Mouse (Mus musculus) adrenal gland (tissue): ENCODE results near the gene Clec16a.

Experiments
- intact Hi-C: fragments of 180-260 bp; cut with DNase I; formaldehyde crosslinking; loops from one replicate; pipeline ENCODE4 v1.15.1; 2025

Gene Clec16a

GRCm38 (mm10) chr16:10669936-10670335, 124.8 kb downstream of the Clec16a start:
- intact Hi-C loops, result loop anchor here (5.0 kb wide), 1 partner anchor 112 kb away; no protein-coding TSS in a partner anchor

GRCm38 (mm10) chr16:10672490-10672889, 127.4 kb downstream of the Clec16a start:
- intact Hi-C loops, result no loop called here

- intact Hi-C loops, result no loop called here
These were observed 128.9 kb downstream of the Clec16a start for GRCm38 (mm10) chr16:10674020-10674419.

DNA sequence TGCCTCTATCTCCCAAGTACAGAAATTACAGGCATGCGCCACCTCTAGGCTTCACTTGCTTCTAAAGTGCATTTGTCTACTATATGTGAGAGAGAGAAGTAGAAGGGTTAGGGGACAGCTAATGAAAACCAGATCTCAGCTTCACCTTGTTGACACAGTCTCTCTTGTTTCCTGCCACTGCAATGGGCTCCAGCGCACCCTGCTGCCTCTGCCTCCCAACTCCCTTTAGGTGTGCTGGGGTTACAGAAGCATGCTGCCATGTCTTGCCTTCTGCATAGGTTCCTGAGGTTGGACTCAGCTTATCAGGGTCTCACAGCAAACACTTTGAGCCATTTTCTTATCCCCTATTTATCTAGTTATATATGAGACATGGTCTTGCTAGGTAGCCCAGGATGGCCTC, 129.8 kb downstream of the Clec16a start:
- intact Hi-C loops, result no loop called here

- intact Hi-C loops, result no loop called here
These were observed 130.5 kb downstream of the Clec16a start for GRCm38 (mm10) chr16:10675612-10676011.

DNA sequence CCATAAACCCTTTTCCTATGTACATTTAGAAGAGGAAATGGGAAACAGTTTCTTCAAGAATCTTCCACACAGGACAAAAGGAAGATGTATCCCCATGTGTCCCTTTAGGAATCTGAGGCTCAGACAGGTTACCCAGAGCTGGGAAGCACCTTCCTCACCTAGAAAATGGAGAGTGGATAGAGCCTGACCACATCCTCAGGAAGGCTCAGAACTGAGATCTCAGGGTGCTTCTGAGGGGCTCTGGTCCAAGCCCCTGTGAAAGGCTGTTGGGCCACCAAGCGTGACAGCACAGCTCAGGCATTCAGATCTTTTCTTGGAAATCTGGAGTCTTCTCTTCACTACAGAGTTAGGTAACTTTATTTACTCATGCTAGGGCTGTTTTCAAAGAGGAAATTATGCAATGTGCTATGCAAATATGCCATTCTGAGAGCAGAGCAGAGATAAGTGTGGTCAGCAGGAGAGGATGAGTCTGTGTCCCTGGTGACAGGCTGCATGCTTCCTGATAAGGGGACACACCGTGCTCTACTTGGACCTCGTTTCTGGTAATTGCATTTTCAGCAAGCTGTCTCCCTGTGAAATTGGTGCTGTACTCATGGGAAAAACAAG, 131.4 kb downstream of the Clec16a start:
- intact Hi-C loops, result no loop called here

DNA sequence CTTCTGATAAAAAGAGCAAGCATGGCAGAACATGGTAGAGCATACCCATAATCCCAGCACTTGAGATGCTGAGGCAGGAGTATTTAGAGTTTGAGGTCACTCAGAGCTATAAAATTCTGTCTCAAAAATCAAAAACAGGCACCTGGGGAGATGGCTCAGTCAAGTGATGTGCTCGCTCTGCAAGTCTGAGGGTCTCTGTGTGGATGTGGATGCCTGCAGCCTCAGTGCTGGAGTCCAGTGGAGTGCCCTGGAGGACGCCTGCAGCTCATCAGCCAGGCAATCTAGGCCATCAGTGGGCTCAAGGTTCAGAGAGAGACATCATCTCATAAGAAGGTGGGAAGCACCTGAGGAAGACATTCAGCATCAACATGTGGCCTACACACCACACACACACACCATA, 137.4 kb downstream of the Clec16a start:
- intact Hi-C loops, result no loop called here

DNA sequence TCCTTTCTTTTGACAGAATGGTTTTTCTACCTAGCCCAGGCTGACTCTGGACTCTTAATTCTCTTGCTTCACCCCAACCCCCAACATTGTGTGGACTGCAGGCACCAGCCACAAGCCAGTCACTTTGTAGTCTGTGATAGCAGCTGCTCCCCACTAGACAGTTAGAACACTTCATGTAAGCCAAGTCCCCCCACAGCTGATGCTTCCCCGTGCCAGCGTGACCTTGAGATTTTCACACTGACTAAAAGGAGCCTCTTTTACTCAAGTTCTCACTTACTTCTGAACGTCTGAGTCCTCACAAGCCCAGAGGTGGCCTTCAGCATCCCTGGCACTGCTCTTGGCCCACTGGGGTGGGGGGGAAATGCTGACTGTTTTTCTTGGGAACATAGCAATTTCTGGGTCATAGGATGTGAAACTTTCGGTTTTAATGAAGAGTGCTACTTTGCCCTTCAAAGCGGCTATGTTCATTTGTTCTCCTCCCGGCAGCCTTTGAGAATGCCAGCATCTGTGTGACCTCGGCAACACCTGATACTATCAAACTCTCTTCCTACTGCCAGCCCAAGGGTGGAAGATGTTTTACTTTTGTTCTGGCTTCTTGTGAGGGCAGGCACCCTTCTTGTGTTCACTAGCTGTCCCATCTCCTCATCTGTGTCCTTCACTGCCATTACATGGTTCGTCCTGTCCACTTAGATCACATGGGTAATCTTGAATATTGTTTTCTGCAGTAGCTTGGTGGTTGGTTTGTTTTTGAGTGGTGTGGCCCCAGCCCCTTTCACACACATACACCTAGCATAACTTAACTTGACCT, 138.3 kb downstream of the Clec16a start:
- intact Hi-C loops, result no loop called here

DNA sequence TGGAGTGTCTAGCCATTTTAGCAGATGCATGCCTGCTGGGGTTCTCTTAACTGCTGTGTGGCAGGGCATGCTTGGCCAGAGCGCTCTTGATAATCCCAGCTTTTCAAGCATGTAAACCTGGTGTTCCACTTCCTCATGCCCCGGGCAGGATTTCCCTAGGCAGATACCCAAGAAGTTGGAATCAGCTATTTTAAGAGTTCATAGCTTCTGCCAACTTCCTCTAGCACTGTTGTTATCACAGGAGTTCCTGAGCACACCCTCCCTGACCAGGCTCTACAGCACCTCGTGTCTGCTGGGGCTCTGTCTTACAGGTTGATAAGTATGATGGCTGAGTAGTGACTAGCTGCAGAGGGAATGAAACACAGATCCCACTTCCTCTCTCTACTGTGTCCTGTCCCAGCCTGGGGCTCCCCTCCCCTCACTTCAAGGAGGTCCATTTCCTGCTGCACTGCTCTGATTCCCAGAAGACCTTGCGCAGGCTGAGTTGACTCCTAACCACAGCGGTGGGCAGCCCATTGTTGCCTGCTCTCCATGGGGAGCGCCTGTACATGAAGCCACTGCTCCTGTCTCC, 144.7 kb downstream of the Clec16a start:
- intact Hi-C loops, result no loop called here

DNA sequence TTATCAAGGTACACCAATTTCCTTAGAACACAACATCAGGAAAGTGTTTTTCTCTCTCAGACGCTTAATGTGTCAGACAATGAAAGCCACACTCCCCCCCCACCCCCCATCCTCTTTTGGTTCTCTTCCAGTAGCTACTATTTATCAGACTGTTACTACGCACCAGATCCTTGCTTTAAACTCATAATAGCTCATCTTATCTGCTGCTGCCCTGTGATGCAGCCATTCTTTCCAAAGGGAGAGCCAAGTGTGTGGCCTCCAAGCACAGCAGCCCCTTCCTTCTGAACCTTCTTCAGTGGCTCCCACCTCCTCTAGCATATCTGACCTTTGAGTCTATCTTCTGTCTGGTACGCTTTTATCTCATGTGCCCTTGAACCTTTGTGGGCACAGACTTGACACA, 145.3 kb downstream of the Clec16a start:
- intact Hi-C loops, result no loop called here

GRCm38 (mm10) chr16:10691705-10692104, 146.6 kb downstream of the Clec16a start:
- intact Hi-C loops, result no loop called here

DNA sequence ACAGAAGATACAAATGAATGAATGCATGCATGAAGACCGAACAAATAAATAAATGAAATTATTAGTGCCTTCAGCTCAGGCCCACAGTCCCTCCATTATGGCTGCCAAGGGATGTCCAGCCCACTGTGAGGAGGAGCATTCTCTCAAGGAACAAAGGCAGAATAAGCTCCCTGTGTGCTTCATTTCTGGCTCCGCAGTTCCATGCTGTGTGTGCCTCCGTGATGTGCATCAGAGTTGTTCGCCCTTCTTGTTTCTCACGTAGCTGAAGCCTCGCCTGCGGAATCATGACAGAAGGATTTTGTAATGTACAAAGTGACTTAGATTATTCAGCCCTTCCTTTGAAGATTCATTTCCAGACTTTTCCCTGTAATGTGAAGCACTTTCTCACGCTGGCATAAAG, 147.7 kb downstream of the Clec16a start:
- intact Hi-C loops, result no loop called here

GRCm38 (mm10) chr16:10693424-10693823, 148.3 kb downstream of the Clec16a start:
- intact Hi-C loops, result no loop called here

DNA sequence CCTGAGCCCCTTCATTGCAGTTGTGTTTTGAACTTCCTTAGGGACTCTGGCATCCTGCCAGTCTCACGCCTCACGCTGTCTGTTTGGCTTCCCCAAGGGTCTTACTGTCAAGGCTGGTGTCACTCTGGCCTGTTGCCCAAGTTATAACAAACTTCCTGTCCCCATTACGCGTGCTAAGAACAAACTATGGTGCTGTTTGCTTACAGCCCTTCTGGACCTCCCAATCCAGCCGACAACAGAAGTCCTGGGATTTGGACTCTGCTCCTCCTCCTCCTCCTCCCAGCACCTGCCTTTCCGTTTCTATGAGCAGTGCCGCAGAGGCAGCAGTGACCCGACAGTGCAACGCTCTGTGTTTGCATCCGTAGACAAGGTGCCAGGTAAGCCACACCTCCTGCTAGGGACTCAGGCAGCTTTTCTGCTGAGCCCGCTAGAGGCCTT, 149.3 kb downstream of the Clec16a start:
- intact Hi-C loops, result no loop called here

- intact Hi-C loops, result no loop called here
These were observed 152.9 kb downstream of the Clec16a start for GRCm38 (mm10) chr16:10697861-10698659.

DNA sequence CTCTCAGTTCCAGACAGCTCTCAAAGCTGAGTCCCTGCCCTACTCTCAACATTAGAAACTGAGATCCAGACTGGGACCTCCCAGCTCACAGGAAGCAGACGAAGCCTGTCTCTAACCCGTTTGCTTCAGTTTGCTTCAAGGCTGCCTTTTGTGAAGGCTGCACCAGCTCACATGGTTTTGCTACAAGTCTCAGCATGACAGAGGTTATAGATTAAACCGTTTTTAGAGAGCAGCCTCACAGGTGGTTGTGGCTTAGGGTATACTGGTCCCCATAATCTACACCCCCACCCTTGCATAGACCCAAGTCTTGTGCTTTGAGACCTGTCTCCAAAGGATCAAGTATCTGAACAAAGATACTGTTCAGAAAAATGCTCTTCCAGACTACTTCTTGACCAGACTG, 154.2 kb downstream of the Clec16a start:
- intact Hi-C loops, result no loop called here

- intact Hi-C loops, result no loop called here
These were observed 155.0 kb downstream of the Clec16a start for GRCm38 (mm10) chr16:10700160-10700559.

GRCm38 (mm10) chr16:10702399-10702798, 157.3 kb downstream of the Clec16a start:
- intact Hi-C loops, result no loop called here

DNA sequence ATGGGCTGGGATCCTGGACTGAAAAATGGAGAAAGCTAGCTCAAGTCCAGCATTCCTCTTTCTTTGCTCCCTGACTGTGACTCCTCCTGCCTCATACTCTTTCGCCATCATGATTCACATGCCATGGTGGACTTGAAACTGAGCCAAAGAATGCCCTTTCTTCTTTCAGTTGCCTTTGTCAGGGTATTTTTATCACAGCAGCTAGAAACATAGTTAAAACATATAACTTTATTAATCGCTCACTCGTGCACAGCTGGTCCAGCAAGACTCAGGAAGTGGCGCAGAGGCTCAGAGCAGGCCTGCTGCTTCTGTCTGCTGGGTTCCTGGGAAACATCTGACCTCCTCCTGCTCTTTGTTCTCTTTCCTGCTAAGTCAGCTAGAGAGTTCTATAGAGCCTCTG, 158.8 kb downstream of the Clec16a start:
- intact Hi-C loops, result no loop called here

DNA sequence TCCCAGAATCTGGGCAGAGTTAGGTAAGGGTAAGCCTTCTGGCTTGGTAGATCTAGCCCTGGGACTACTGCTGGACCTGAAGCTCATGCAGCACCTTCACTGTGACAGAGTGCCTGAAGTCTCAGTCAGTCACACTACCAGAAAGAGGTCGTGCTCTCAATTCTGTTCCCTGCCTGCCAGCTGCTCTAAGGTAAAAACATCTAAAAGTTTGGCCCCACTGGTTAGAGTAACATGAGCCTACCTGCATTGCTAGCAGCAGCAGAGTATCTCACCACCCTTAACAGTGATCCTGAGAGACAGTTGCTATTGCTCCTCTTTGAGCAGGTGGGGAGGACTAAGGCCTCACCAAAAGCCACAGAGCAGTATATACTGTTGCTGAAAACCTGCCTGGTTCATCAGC, 160.3 kb downstream of the Clec16a start:
- intact Hi-C loops, result no loop called here

DNA sequence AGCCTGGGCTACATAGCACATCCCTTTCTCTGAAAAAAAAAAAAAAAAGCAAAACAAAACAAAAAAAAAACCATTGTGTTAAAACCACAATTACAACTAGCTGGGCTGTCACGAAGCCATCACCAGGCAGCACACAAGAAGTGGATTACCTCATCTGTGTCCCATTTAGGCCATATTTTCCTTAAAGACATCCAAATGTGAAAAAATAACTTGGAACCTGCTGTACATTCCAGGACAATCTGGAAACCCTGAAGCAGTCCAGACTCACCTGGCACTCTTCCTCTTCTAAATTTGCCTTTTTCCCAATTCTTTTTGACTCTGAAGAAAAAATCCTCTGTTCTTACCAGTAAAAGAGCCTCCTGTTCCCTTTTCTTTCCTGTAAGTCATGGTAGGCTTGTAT, 166.4 kb downstream of the Clec16a start:
- intact Hi-C loops, result no loop called here

DNA sequence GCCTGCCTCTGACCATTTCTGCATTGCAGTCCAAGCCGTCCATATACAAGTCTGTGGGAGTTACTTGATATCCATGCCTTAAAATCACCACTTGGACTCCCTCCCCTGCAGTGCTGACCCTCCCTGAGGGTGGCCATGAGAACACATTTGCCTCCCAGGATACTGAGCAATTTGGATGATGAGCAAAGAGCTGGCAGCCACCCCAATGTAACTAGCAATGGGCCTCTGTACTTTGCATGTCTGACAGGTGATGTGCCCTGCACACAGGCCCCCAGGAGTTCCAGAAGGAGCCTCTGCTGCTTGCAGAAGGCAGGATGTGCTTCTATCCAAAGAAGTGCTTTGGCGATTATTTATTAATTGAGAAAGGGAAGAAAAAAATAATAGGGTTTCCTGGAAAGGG, 167.9 kb downstream of the Clec16a start:
- intact Hi-C loops, result no loop called here
